Mouse (Mus musculus) gastrocnemius, adult 2 months (tissue): Measurements from ENCODE around the gene Tmem259. TPM values are rescaled to one million over a fixed set of nuclear protein-coding genes. Genes with fewer than 3 reads are reported as not detected.

ENCODE experiments used
- DNase-seq: peaks from one replicate; pipeline ENCODE4 v3.0.0; 2022
- H3K27ac ChIP-seq: fragments of 200-600 bp; 2 replicates; pipeline ENCODE4 v1.8.1; 2022; ENCODE audit warnings: mild to moderate bottlenecking
- H3K4me3 ChIP-seq: fragments of 200-600 bp; 2 replicates; pipeline ENCODE4 v1.8.1; 2022; ENCODE audit warnings: mild to moderate bottlenecking, moderate library complexity
- CTCF ChIP-seq: fragments of 200-600 bp; IDR thresholded peaks from 2 replicates; pipeline ENCODE4 v1.8.1; 2022; ENCODE audit warnings: antibody characterized with exemption, mild to moderate bottlenecking, moderate library complexity
- intact Hi-C: fragments of 180-260 bp; cut with DNase I; formaldehyde crosslinking; loops from one replicate; pipeline ENCODE4 v1.15.1; 2025
- total RNA-seq, 2 experiments: library from RNA; stranded (reverse); gene quantifications; 2 replicates each; pipeline ENCODE4 v1.2.3; 2021

Tmem259 gene
- total RNA-seq, 2 experiments from 2014 or later: 70.9 to 75.1 TPM

DNA sequence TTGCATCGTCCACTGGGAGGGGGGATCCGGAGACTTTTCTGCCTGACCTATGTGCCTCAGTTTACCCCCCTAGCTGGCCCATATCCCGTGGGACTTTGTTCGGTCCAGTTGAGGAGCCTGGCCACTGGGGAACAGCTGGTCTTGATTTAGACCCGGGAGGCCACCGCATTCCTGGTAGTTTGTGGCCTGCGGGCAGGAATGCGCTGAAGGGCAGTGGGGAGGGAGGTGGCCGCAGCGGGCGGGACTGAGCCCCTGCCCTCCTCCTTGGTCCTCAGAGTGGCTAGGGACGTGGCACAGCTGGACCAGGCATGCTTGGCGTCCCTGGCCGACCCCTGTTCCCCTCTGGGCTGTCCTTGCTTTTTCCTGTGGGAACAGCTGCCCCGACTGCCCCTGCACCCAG lies 5.7 kb upstream of the Tmem259 start:
- no peak for DNase-seq
- H3K27ac ChIP-seq: peak overlapping the region; percentile 99
- intact Hi-C loops: loop anchor here (5.0 kb wide), 1 partner anchor 62 kb away; no protein-coding TSS in a partner anchor
- TF ChIP-seq CTCF: no peak
- peak overlapping the region; percentile 88 for H3K4me3 ChIP-seq

DNA sequence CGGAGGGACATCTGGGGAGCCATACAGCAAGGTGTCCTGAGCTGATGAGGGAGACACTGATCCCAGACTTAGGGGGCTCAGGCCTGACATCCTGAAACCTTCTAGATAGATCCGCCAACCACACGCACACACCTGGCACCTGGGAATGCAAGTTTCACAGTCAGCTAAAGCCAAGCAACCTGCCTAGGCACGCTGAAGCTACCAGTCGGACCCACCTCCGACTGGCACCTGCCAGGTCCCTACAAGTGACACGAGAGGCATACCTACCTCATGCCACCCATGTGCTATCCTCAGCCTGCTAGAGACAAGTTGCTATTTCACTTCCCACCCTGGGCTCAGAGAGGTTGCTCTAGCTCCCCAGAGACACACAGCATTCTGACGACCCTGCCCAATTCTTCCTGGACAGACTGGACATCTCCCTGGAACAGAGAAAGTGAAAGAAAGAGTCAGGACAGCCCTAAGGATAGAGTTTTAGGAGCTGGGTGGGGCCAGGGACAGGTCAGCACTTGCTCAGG lies 5.2 kb upstream of the Tmem259 start:
- DNase-seq: no peak
- H3K27ac ChIP-seq: peak overlapping the region; percentile 99
- intact Hi-C loops: loop anchor here (5.0 kb wide), 1 partner anchor 63 kb away; no protein-coding TSS in a partner anchor
- H3K4me3 ChIP-seq: peak overlapping the region; percentile 88
- TF ChIP-seq CTCF: no peak

DNA sequence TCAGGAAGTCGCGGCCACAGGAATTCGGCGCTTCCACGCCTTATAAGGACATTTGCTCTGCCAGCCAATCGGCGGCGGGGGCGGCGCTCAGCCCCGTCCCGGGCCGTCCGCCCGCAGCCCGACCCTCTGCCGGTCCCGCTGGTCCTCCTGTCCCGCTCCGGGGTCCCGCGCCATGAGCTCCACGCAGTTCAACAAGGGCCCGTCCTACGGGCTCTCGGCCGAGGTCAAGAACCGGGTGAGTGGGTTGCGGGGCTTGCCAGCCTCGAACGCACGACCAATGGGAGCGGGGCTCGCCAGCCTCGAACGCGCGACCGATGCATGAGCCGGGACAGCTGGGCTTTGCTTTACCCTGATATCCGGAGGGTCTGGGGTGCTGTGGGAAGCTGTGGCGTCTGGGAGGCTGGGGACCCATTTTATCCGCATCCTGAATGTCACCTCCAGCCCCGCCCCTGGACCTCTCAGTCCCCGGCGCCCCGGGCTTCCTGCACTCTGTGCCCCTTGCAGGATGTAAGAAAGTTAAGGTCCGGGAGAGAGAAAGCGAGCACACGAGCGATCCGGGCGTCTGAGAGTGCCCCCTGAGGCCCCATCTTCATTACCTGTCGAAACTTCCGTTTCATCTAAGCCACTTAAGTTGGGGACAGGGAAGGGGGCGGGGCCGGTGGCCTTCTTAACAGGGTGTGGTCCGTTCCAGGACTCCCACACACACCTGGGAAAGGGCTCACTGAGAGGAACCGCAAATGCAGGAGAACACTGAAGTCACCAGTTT lies 4.6 kb upstream of the Tmem259 start, which contains the start of gene Cnn2:
TSS of gene Cnn2 (plus strand) at position 79 of the 766 bp plus-strand sequence.
- H3K4me3 ChIP-seq: peak within 1 kb of the TSS; percentile 88
- TF ChIP-seq CTCF: no peak
- peak within 1 kb of the TSS; percentile 99 for H3K27ac ChIP-seq
- peak; percentile 78 for DNase-seq
- intact Hi-C loops: loop anchor here (5.0 kb wide), 1 partner anchor 64 kb away; no protein-coding TSS in a partner anchor

DNA sequence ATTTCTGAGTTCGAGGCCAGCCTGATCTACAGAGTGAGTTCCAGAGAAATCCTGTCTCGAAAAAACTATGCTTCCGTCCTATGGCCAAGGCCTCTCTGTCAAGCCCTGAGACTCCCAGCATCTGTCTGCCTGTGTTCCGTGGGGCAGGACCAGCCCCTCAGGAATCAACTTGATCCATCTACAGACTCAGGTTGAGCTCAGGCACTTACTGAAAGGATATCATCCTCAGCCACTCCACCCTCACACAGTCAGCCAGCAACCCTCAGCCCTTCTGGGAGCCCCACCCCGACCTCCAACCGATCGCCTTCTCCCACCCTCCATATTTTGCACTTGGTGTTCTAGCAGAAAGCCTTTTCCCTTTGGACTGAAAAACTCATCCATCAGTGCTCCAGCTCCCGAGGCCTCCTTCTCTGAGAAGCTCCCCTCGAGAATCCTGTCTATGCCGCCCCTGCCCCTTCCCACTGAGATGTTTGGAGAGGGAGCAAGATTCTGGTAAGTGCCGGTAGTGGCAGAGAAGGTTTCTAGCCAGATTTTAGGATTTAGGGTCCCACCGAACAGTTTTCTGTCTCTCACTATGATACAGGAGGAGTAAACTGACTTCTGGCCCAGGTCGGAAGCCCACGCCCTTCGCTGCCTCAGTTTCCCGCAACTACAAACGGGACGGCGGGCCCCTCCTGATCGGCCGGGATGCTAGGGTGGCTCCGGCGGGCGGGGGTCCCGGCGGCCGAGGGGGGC lies 3.8 kb upstream of the Tmem259 start:
- peak overlapping the region; percentile 99 for H3K27ac ChIP-seq
- no peak for TF ChIP-seq CTCF
- H3K4me3 ChIP-seq: peak overlapping the region; percentile 88
- intact Hi-C loops: loop anchor here (2.0 to 5.0 kb wide), 3 partner anchors 64 to 153 kb away; partner anchors contain the start of genes Cbarp and Stk11
- no peak for DNase-seq

DNA sequence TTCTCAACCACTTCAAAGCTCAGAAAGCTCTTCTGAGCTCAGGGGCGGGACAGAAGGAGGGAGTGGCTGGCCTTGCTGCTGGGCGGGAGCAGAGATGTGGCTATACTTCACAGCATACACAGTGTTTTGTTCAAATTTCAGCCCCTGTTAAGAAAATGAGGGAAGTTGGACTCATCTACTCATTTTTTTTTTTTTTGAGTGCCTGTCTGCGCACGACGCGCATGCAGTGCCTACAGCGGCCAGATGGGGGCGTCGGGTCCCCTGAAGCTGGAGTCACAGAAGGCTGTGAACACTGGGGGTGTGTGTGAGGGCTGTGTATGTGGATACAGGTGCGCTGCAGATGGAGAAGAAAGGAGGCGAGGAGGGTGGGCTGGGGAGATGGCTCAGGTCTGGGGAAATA lies 2.8 kb upstream of the Tmem259 start:
- DNase-seq: peak; percentile 89
- TF ChIP-seq CTCF: peak; percentile 93
- H3K4me3 ChIP-seq: peak overlapping the region; percentile 88
- intact Hi-C loops: loop anchor here (2.0 to 5.0 kb wide), 3 partner anchors 65 to 154 kb away; partner anchors contain the start of genes Cbarp and Stk11
- peak overlapping the region; percentile 99 for H3K27ac ChIP-seq

DNA sequence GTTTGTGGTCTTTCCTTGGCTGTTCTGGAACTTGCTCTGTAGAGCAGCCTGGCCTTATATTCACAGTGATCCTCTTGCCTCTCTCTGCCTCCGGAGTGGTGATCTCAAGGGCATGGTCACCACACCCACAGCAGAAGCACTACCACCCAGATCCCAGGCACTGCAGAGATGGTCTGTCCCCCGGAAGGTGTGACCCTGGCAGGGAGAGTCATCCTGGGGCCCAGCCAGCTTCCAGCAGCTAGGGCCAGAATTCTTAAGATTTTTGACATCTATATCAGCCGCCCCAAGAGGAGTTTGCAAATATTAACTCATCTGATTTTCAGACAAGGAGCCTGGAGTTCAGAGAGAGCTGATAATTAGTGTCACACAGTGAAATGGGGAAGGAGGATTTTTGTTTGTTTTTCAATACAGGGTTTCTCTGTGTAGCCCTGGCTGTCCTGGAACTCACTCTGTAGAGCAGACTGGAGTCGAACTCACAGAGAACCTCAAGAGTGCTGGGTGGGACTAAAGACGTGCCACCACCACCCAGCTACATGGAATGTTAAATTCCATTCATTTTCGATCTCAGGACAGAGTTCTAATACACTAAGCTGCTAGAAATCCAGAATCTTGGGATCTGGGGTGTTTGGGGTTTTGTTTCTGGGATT lies 2.2 kb upstream of the Tmem259 start:
- peak overlapping the region; percentile 88 for H3K4me3 ChIP-seq
- no peak for TF ChIP-seq CTCF
- intact Hi-C loops: loop anchor here (2.0 to 5.0 kb wide), 3 partner anchors 66 to 154 kb away; partner anchors contain the start of genes Cbarp and Stk11
- peak overlapping the region; percentile 99 for H3K27ac ChIP-seq
- DNase-seq: peak; percentile 65

DNA sequence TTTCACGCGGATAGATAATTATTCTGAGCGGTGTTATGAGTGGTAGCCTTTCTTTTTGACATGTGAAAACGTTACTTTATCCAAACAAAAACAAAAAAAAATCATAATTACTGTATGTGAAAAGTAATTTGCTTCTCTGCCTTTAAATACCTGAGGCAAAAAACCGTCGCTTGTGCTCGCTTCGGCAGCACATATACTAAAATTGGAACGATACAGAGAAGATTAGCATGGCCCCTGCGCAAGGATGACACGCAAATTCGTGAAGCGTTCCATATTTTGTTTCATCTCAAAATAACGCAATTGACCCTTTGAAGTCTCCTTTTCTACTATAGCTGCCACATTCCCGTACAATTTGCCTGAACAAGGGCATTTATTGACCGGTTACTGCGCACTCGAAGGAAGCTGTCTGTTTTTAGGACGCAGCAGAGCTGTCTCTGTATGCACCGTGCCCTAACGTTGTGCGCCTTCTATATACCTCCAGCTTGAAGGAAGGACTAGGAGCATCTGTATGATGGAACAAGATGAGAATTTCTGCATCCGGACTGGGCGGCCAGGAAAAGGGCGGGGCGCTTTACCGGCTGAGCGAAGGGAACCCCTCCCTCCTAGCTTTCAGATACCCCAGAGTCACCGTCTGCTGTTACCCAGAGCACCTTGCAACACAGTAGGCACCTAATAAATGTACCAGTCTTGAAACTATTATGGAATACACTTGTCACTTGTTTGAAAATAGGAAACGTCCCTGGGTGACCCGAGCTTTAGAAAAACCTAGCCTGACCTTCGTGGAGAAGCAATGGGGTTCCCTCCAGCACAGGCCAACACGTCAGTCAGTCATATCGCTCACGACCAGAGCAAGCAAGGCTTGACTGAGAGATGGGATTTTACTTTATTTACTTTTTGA lies 1.5 kb upstream of the Tmem259 start:
- peak overlapping the region; percentile 88 for H3K4me3 ChIP-seq
- H3K27ac ChIP-seq: peak overlapping the region; percentile 99
- TF ChIP-seq CTCF: no peak
- DNase-seq: peak; percentile 75
- intact Hi-C loops: loop anchor here (2.0 to 5.0 kb wide), 4 partner anchors 67 to 179 kb away; partner anchors contain the start of genes Cbarp, Cirbp and Stk11

DNA sequence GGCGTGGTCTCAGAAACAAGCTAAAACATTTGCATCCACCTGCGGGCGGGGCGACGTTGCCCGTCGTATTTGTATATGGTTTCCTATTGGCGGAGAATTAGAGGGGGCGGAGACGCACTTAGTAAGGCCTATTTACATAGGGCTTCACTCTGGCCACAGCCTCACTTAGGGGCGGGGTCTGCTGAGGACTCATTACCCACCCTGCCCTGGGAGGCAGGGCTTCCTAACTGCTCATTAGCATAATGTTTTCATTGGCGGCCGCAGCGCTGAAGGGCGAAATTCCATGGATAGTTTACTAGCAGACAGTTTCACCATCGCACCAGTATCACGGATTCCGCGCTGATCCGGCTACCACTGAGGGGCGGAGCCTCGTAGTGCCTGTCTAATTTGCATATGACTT lies 741 bp upstream of the Tmem259 start:
- Histone ChIP-seq H3K27ac (peak overlapping the region; percentile 99), H3K4me3 (peak overlapping the region; percentile 88)
- intact Hi-C loops: loop anchor here (2.0 to 5.0 kb wide), 2 partner anchors 67 to 180 kb away; partner anchors contain the start of gene Cirbp
- no peak for TF ChIP-seq CTCF
- DNase-seq: peak; percentile 97

DNA sequence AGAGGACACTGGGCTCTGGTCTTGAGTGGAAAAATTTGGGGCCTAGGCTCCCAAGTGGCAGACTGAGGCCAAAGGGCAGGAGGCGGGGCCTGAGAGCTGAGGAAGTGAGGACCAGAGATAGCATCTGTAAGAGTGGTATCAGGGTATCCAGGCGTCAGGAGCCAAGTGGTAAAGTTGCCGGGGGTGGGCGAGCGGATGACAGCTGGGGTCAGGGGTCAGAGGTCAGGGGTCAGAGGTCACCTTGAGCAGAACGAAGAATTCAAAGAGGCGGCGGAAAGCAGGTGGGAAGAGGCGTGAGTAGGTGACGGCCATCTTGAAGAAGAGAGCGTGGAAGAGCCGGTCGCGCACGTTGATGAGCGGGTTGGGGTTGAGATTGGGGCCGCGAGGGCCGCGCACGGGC lies 460 bp downstream of the Tmem259 start:
- H3K4me3 ChIP-seq: peak overlapping the region; percentile 88
- H3K27ac ChIP-seq: peak overlapping the region; percentile 99
- DNase-seq: peak; percentile 78
- no peak for TF ChIP-seq CTCF
- intact Hi-C loops: loop anchor here (2.0 kb wide), 1 partner anchor 181 kb away; the partner anchor contains the start of gene Cirbp

DNA sequence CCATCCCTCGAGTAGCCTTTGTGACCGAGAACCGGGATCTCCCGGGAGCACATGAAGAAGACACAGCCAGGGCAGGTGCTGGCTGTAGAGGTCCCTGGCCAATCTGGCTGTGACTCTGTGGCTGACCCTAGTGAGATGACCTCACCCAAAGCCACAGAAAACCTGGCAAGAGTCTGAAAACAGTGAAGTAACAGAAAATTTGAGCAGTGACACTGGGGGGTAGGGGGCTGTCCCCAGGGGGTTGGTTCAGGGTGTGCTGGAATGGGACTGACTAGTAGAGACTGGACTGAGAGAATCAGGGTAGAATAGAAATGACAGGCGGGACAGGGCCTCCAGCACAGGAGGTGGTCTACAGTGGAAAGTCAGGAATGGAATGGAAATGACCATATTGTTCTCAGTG lies 925 bp downstream of the Tmem259 start:
- intact Hi-C loops: no loop called here
- Histone ChIP-seq H3K4me3 (peak overlapping the region; percentile 88), H3K27ac (peak overlapping the region; percentile 99)
- DNase-seq: no peak
- TF ChIP-seq CTCF: no peak
